Mouse (Mus musculus) gonadal fat pad, adult 2 months (tissue): Measurements from ENCODE around the gene Aurkc. TPM values are rescaled to one million over a fixed set of nuclear protein-coding genes. Genes with fewer than 3 reads are reported as not detected.
"Not testable (repeated sequence)": the region's sequence is repeated elsewhere in the genome, so short reads cannot be mapped to it uniquely, and the experiment has no call there.

Source experiments
- DNase-seq: peaks from one replicate; pipeline ENCODE4 v3.0.0-alpha.2; 2012; ENCODE audit warnings: low read depth
- polyA plus RNA-seq: library from polyadenylated mRNA; depleted of rRNA; stranded (reverse); fragments of >200 nt; gene quantifications from 2 replicates; pipeline ENCODE4 v1.2.3, GENCODE M21; 2012; rRNA removed

The Aurkc gene
- polyA plus RNA-seq: not detected in 2 replicates

GRCm38 (mm10) chr7:6995251-6995650 lies at the start of gene Aurkc:
Gene Aurkc, plus strand, starts transcription at chr7:6995300.
- DNase-seq: not testable (repeated sequence)

GRCm38 (mm10) chr7:6948061-6948460 lies 47.0 kb upstream of the Aurkc start:
- not testable (repeated sequence) for DNase-seq

- no peak for DNase-seq
Measured at GRCm38 (mm10) chr7:6956576-6956975, 38.5 kb upstream of the Aurkc start.

DNA sequence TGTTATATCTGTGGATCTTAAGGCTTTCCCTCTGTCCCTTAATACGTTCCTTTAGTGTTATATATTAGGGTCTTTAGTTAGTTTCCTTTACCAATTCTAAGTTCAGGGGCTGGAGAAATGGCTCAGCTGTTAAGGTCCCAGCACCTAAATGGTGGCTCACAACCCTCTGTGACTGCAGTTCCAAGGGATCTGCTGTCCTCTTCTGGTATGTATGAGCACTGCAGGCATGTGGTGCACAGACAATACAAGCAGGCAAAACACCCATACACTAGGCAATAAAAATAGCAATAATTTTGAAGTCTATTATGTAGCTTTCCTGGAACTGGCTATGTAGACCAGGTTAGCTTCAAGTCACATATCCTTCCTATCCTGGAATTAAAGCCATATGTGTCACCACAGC lies 36.5 kb upstream of the Aurkc start:
- no peak for DNase-seq

- DNase-seq: no peak
Measured at GRCm38 (mm10) chr7:6973566-6973965, 21.5 kb upstream of the Aurkc start.

DNA sequence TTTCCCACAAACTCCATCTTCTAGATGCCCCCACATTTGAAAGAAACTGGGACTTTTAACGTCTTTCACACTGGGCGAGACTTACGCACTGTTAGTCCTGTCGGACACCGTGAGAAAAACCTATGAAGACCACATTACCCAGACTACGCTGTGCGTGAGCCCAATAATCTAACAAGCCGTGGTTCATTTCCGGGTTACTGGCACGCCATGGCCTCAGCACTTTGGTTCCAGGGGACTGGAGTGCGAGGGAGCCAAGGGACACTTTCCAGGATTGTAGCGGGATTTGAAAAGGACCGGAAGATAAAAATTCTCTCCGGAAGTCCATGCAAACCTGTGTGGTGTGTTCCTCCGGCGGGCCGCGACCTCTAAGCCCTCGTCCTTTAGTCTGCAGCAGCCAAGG lies 18.2 kb upstream of the Aurkc start:
- DNase-seq: no peak

- not testable (repeated sequence) for DNase-seq
Measured at GRCm38 (mm10) chr7:6998914-6999313, 3.8 kb downstream of the Aurkc start.

GRCm38 (mm10) chr7:7005441-7005840 lies 10.3 kb downstream of the Aurkc start:
- DNase-seq: not testable (repeated sequence)

DNA sequence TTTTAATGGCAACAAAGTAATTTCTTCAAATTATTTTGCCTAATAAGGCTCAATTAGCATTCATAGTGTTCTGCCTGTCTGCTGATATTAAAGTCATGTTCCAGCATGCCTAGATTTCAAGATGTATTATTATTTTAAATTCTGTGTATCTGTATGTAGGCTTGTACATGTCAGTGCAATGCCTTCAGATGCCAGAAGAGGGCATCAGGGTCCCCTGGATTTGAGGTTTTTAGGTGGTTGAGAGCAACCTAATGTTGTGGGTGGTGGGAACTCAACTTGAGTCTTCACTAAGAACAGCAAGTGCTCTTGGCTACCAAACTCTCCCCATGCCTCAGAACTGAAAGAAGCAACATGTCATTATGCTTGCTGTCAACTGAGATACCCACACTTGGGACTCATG lies 32.3 kb downstream of the Aurkc start:
- no peak for DNase-seq

DNA sequence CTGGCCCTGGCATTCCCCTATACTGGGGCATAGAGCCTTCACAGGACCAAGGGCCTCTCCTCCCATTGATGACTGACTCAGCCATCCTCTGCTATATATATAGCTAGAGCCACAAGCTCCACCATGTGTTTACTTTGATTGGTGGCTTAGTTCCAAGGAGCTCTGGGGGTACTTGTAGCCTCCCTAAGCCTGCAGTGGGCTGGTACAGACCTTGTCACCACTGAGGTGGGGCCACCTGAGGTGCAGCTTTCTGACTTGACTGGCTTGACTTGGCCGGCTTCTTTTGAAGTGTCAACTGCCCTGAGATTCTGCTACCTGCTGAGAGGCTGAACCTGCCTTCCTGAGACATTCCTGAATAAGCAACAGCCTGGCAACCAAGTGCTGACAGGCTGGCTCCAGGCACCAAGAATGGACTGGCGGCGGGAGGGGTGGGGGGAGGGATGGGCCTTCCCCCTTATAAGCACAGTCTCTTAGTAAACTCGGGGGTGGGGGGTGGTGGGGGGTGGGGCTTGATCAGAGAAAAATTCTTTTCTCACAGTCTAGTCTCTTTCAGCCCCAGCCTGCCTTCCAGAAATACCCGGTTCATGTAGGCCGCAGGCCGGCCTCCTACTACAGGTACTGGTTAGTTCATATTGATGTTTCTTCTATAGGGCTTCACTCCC lies 54.7 kb downstream of the Aurkc start:
- DNase-seq: not testable (repeated sequence)

Other genes with a start within 250 kb of the Aurkc start
- 7.3 and 8.5 TPM in 2 replicates for gene Zfp954, start 126.2 kb downstream of the Aurkc start, polyA plus RNA-seq
- 0.14 and 0.23 TPM in 2 replicates for gene Zfp773, start 141.5 kb downstream of the Aurkc start, polyA plus RNA-seq
- gene Zfp418, start 176.0 kb downstream of the Aurkc start, polyA plus RNA-seq: 0.70 and 1.1 TPM in 2 replicates
- 2.2 TPM in 2 replicates for gene Zfp772, start 214.7 kb downstream of the Aurkc start, polyA plus RNA-seq